Mouse (Mus musculus) limb, embryonic 10.5 days (tissue): ENCODE measurements around the gene Hemk1. TPM values are rescaled to one million over a fixed set of nuclear protein-coding genes. Genes with fewer than 3 reads are reported as not detected.

Source experiments
- DNase-seq: peaks from one replicate; pipeline ENCODE4 v3.0.0-alpha.2; 2017; ENCODE audit warnings: low spot score
- H3K27ac ChIP-seq: fragments of 300-500 bp; sonication (generic); 2 replicates; pipeline ENCODE4 v1.5.1; 2016; ENCODE audit warnings: mild to moderate bottlenecking
- H3K27me3 ChIP-seq: fragments of 300-500 bp; sonication (generic); 2 replicates; pipeline ENCODE4 v1.6.1; 2016; ENCODE audit warnings: low read depth, mild to moderate bottlenecking; ENCODE audit not compliant: poor library complexity, severe bottlenecking
- H3K36me3 ChIP-seq: fragments of 300-500 bp; sonication (generic); 2 replicates; pipeline ENCODE4 v1.6.1; 2016; ENCODE audit warnings: mild to moderate bottlenecking, moderate library complexity
- H3K4me1 ChIP-seq: fragments of 300-500 bp; sonication (generic); 2 replicates; pipeline ENCODE4 v1.6.1; 2016
- H3K4me3 ChIP-seq: fragments of 300-500 bp; sonication (generic); 2 replicates; pipeline ENCODE4 v1.5.1; 2016; ENCODE audit warnings: mild to moderate bottlenecking, moderate library complexity
- H3K9me3 ChIP-seq: fragments of 300-500 bp; sonication (generic); replicated peaks from 2 replicates; pipeline ENCODE4 v1.6.1; 2016; ENCODE audit warnings: mild to moderate bottlenecking
- WGBS: fragments of 180-500 bp; shearing (Covaris S2); methylation state at CpG from one replicate; pipeline ENCODE4 v1.1.7; 2016; 5-methylcytosine and 5-hydroxymethylcytosine counted together
- polyA plus RNA-seq: library from polyadenylated mRNA; unstranded; fragments of >200 nt; fragmentation: Nextera tagmentation; extraction: Ambion mirVana; gene quantifications from 2 replicates; pipeline ENCODE4 v1.2.1, GENCODE M21; 2016

The Hemk1 gene
- polyA plus RNA-seq, 1 experiment from 2014 or later = 12.2 TPM

DNA sequence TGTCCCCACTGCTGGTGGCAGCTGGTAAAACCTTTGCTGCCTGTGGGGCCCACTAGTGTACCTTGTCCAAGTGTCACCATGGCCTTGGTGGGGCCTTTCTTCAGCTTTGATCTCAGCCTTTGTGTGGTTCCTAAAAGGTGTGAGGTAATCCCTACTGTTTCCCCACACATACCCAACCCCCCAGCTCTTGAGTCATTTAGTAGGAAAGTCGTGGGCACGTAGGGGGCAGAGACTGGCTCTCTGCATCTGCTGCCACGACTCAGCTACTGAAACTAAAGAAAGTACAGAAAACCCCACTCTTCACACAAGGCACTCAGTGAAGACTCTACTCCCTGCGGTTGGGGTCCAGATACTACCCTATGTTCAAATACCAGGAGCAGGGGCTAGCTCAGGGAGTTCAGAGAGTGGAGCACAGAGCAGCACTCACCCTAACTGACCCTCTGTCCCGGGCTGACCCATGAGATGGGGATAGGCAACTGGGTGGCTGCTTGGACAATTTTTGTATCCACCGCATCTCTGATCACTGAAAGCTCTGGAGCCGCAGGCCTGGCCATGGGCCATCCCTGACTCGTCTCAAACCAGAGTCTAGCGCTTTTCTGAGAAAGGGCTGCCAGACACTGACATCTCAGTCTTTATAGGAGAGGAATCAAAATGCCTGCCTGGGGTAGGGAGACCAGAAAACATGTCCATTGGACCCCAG, 34.9 kb downstream of the Hemk1 start:
- Histone ChIP-seq H3K9me3 (no peaks in the 10 kb centered on the region), H3K27ac (no peak overlapping the region), H3K4me1 (peaks cover 15% of the 10 kb centered on the region), H3K4me3 (no peak overlapping the region), H3K27me3 (peaks cover 3% of the 10 kb centered on the region; the same call in 1 of the 2 replicates), H3K36me3 (peaks cover 14% of the 10 kb centered on the region)
- WGBS = 73% methylated on average over 9 of the region's 9 CpGs
- no peak for DNase-seq

GRCm38 (mm10) chr9:107302592-107302991, 35.6 kb downstream of the Hemk1 start:
- no peak overlapping the region for H3K4me3 ChIP-seq
- no peak for DNase-seq
- H3K4me1 ChIP-seq = peaks cover 20% of the 10 kb centered on the region
- no peaks in the 10 kb centered on the region for H3K9me3 ChIP-seq
- peaks cover 9% of the 10 kb centered on the region; the same call in 1 of the 2 replicates for H3K27me3 ChIP-seq
- H3K36me3 ChIP-seq = peaks cover 14% of the 10 kb centered on the region
- 67% methylated on average over 7 of the region's 7 CpGs for WGBS
- H3K27ac ChIP-seq = no peak overlapping the region

GRCm38 (mm10) chr9:107301554-107302331, 36.4 kb downstream of the Hemk1 start:
- WGBS = 87% methylated on average over 17 of the region's 17 CpGs
- no peak overlapping the region for H3K4me3 ChIP-seq
- peaks cover 14% of the 10 kb centered on the region for H3K36me3 ChIP-seq
- H3K27me3 ChIP-seq = peaks cover 9% of the 10 kb centered on the region; the same call in 1 of the 2 replicates
- 0 out of 2 replicates have a peak overlapping the region, but pooled peaks have one; percentile 42 for H3K27ac ChIP-seq
- DNase-seq = no peak
- peaks cover 29% of the 10 kb centered on the region for H3K4me1 ChIP-seq
- no peaks in the 10 kb centered on the region for H3K9me3 ChIP-seq

GRCm38 (mm10) chr9:107300224-107300973, 37.8 kb downstream of the Hemk1 start:
- no peak for DNase-seq
- Histone ChIP-seq H3K36me3 (peaks cover 14% of the 10 kb centered on the region), H3K4me3 (no peak overlapping the region), H3K27ac (no peak overlapping the region), H3K9me3 (no peaks in the 10 kb centered on the region), H3K4me1 (peaks cover 27% of the 10 kb centered on the region), H3K27me3 (peaks cover 13% of the 10 kb centered on the region)
- 93% methylated on average over 30 of the region's 30 CpGs for WGBS

GRCm38 (mm10) chr9:107299783-107300182, 38.4 kb downstream of the Hemk1 start:
- WGBS = 90% methylated on average over 7 of the region's 7 CpGs
- DNase-seq = no peak
- Histone ChIP-seq H3K36me3 (peaks cover 14% of the 10 kb centered on the region), H3K9me3 (no peaks in the 10 kb centered on the region), H3K4me1 (peaks cover 24% of the 10 kb centered on the region), H3K4me3 (no peak overlapping the region), H3K27ac (no peak overlapping the region), H3K27me3 (peaks cover 16% of the 10 kb centered on the region)

- Histone ChIP-seq H3K27ac (no peak overlapping the region), H3K27me3 (peaks cover 20% of the 10 kb centered on the region), H3K4me1 (peaks cover 27% of the 10 kb centered on the region), H3K36me3 (peaks cover 14% of the 10 kb centered on the region), H3K4me3 (no peak overlapping the region), H3K9me3 (no peaks in the 10 kb centered on the region)
- 84% methylated on average over 6 of the region's 6 CpGs for WGBS
- no peak for DNase-seq
These were observed 39.3 kb downstream of the Hemk1 start for GRCm38 (mm10) chr9:107298876-107299275.

DNA sequence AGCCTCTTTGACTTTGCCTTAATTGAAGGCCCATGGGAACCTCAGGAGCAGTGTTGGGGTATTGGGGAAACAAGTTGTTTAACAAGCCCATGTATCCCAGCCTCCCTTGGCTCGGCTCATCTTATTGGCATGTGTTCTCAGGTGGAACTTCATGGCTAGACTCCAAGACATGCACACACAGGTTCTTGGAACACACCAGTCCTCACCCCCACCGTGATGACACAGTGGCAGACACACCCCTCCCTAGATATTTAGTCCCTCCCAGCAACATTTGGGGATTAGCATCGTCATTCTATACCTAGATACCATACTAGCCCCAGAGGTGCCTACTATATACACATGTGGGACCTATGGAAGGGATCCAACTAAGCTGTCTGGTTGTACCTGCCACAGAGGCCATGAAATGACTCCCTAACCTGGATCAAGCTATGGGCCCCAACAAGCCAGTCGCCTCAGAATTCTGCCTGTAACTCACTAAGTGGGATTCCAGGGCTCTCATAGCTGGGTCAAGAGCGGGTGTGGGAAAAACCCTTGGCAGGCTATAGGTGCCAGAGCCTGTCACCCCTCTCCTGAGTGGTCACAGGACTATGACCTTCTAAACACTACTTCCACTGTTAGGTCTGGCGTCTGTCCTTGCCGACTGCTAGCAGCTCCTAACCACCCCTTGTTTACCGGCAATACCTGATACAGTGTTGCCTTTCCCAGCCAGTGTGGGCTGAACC, 39.9 kb downstream of the Hemk1 start:
- H3K27me3 ChIP-seq = peaks cover 20% of the 10 kb centered on the region
- peaks cover 27% of the 10 kb centered on the region for H3K4me1 ChIP-seq
- H3K27ac ChIP-seq = no peak overlapping the region
- no peaks in the 10 kb centered on the region for H3K9me3 ChIP-seq
- no peak overlapping the region for H3K4me3 ChIP-seq
- DNase-seq = no peak
- 81% methylated on average over 8 of the region's 8 CpGs for WGBS
- peaks cover 14% of the 10 kb centered on the region for H3K36me3 ChIP-seq

DNA sequence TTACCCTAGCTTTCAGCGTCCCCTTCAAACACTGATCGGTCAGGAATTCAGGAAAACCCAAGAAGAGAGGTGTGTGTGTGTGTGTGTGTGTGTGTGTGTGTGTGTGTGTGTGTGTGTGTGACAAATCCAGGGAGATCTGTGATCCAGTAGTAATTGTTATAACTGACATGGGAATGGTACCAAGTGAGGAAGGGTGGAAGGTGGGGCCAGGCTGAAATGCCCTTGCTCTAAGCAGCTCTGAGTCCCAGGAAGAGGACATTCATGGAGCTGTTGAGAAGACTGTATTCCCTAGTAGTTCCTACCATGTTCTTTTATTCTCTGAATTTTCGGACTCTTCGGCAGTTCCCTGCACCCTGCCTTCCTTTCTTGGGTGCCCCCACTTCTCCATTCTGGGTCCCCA, 40.5 kb downstream of the Hemk1 start:
- Histone ChIP-seq H3K4me1 (peaks cover 27% of the 10 kb centered on the region), H3K27ac (no peak overlapping the region), H3K27me3 (peaks cover 25% of the 10 kb centered on the region), H3K36me3 (peaks cover 14% of the 10 kb centered on the region), H3K4me3 (peak overlapping the region; percentile 77), H3K9me3 (no peaks in the 10 kb centered on the region)
- no peak for DNase-seq
- 92% methylated on average over 4 of the region's 4 CpGs for WGBS

- peaks cover 14% of the 10 kb centered on the region for H3K36me3 ChIP-seq
- no peaks in the 10 kb centered on the region for H3K9me3 ChIP-seq
- peak overlapping the region; percentile 77 for H3K4me3 ChIP-seq
- H3K27me3 ChIP-seq = peaks cover 28% of the 10 kb centered on the region
- 18% methylated on average over 16 of the region's 16 CpGs for WGBS
- H3K27ac ChIP-seq = peak overlapping the region; percentile 83
- H3K4me1 ChIP-seq = peaks cover 27% of the 10 kb centered on the region
- no peak for DNase-seq
These were observed 41.1 kb downstream of the Hemk1 start for GRCm38 (mm10) chr9:107297059-107297458.

DNA sequence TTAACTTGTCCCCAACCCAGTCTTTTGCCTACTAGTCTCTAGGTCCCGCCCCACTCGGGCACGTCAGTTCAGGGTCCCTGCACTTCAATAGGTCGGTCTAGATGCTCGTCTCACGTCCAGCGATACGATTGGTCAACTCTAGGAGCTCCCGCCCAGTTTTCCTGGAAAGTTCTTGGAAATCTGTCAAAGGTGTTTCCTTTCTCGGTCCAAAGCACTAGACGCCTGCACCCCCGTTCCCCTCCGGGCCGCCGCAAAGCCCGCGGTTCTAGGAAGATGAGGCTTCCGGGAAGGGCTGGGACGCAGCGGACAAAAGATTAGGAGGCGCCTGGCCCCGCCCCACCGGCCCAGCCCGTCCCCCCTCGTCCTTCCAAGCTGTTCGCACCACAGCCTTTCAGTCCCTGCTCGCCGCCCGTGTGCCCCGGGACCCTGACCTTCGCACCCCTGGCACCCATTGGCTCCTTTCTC, 41.6 kb downstream of the Hemk1 start:
- H3K9me3 ChIP-seq = no peaks in the 10 kb centered on the region
- H3K27ac ChIP-seq = peak overlapping the region; percentile 83
- under 1% methylated on average over 31 of the region's 31 CpGs for WGBS
- peak; percentile 84 for DNase-seq
- H3K27me3 ChIP-seq = peaks cover 28% of the 10 kb centered on the region
- H3K36me3 ChIP-seq = peaks cover 12% of the 10 kb centered on the region
- H3K4me3 ChIP-seq = peak overlapping the region; percentile 77
- H3K4me1 ChIP-seq = peaks cover 27% of the 10 kb centered on the region

DNA sequence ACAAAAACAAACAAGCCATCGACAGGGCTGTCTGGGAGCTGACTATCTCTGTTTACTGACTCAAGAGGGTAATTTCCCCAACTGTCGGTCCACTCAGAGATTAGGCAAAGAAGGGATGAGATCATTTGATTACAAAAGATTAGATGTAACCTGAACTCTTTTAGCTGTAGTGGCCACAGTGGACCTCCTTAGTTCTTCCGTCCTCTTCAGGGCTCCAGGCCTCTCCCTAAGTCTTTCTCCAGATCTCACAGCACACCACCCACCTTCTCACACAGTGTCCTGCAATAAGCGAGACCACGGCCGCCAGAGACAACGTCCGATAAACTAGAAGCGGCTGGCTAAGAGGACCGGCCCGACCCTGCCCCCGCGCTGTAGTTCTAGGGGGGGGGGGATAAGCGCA, 42.1 kb downstream of the Hemk1 start:
- DNase-seq = no peak
- H3K27me3 ChIP-seq = peaks cover 28% of the 10 kb centered on the region
- peaks cover 27% of the 10 kb centered on the region for H3K4me1 ChIP-seq
- H3K27ac ChIP-seq = peak overlapping the region; percentile 83; the same call in 1 of the 2 replicates
- 8% methylated on average over 14 of the region's 14 CpGs for WGBS
- peak overlapping the region; percentile 77 for H3K4me3 ChIP-seq
- no peaks in the 10 kb centered on the region for H3K9me3 ChIP-seq
- H3K36me3 ChIP-seq = peaks cover 7% of the 10 kb centered on the region

DNA sequence AAGGTAGTCTGAATTCAATTTTAAA, 42.3 kb downstream of the Hemk1 start, which contains the start of gene Cish:
Gene Cish, plus strand, starts transcription at position 11 of the 25 bp plus-strand sequence.
- Histone ChIP-seq H3K36me3 (peaks cover 5% of the 10 kb centered on the region), H3K4me1 (peaks cover 27% of the 10 kb centered on the region), H3K27ac (peak within 1 kb of the TSS; percentile 83), H3K4me3 (peak within 1 kb of the TSS; percentile 77), H3K27me3 (peaks cover 28% of the 10 kb centered on the region), H3K9me3 (no peaks in the 10 kb centered on the region)
- DNase-seq = no peak
